Mouse (Mus musculus) thymus, postnatal 10 days (tissue): ENCODE measurements at regions not wholly inside any gene's neighbourhood (a gene's known extent, or its start where the extent isn't known, plus 50 kb on each side); places are given as distances from the start of the nearest gene placed in this dataset.

Source experiments
- DNase-seq, 2 experiments: peaks; one replicate each; pipeline ENCODE4 v3.0.0; 2021; ENCODE audit warnings: low spot score in 2 of 2

DNA sequence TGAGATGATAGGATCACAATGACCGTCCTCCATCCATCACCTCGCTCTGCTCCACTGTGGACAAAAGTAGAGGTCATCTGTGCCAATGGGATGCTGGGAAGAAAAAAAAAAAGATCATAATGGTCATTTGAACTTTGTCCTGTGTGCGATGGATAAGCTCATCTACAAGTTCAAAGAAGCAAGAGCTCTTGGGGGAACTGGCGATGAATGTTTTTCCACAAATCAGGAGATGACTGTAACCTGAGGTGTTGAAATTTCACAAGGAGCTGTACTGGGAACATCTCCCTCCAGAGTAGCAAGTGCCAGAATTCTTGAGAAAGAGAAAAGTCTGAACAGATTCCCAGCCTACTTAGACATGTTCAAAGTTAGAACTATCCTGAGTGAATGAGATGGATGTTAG is 287.0 kb downstream of the Tns3 start:
- DNase-seq = no peak

DNA sequence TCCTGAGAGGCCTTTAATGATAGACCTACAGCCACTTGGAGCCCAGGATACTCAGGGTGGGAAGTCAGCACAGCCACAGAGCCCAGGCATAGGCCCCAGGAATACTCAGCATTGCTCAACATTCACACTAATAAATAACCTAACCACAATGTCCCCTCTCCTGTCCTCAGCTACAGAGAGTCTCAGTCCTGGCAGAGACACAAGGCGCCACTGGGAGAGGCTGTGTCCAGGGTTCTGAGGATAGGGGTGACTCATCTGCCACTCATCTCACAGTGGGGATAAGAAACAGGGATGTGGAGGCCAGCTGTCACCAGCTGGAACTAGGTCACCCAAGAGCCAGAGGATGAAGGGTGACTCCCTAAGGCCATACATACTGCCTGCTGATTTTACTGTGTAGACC is 298.8 kb downstream of the Tns3 start:
- no peak for DNase-seq

DNA sequence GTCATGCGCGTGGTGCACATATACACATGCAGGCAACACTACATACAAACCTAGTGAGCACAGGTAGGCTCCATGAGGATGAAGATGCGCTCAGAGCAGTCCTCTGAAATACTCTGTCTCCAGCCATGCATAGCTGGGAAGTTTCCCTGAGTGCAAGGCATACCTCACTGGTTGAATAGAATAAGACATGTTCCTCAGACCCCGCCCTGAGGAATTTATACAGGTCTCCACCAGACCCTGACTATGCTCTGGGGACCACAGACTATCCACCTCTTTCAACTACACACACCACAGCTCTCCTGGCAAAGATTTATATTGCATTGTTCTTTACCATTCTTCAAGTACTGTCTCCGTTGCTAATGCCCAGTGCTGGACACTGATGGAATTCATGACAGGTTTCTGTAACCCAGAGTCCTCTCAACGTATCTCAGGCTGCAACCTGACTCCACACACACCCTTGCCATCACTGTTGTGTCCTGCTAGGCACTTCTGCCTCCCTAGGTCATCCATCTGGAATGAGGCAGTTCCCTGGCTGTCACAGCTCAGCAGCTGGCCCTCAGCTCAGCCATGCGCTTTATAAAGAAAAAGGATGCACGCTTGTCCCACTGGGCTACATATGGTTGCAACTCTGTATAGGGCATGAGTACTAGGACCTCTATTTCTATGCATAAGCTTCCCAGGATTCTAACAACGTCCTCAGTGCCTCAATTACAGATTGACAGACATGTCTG is 299.5 kb downstream of the Tns3 start:
- DNase-seq = no peak

DNA sequence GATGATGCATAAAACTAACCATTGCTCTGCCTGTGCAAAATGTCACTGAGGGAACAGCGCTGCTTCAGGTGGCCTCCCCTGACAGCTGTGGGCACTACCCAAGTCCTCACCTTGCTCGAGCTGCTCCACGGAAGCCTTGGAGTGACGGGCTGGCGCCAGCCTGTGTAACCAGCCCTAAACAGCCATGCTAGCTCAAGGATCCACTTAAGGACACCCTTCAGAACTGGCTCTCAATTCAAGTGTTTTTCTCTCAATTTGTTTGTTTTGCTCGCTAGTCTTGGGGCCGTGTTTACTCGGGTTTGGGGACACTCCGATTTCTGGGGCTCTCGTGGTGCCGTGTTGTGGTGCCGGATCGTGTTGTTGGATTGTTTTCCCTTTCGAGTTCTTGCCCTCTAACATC is 319.4 kb downstream of the Tns3 start:
- no peak for DNase-seq

DNA sequence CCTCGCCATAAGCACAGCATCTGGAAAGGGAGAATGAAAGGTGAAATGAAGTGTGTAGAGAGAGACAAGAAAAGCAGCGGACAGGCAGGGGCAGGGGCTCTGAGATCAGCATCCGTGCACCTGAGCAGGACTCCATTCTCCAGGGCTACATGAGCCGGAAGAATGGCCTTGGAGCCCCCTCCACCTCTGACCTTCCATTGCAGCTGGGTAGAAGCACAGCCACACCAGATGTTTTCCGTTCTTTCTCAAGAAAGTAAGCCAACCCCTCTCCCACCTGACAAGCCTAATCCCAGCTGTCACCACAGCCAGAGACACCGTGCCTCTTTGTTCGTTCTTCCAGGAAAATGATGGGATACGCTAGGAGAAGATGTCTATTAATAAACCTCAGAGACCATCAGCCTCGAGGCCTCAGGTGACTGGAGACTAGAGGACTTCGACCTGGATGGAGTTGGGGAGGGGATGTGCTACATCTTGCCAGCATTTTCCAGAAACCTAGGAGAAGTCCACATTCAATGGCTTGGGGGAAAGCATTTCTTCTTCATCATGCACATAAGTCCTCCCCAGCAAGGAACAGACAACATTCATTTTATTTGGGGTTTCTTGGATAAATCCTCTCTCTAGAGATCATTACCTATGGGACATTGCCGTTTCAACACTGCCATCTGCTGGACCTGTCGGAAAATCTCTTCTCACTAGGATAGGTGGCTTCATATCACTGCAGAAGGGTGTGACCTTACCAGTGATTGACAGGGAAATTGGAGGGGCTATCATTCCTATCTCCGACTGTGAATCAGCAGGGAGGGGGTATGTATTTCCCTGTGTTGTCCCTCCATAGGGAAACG is 361.8 kb downstream of the Tns3 start:
- no peak for DNase-seq

DNA sequence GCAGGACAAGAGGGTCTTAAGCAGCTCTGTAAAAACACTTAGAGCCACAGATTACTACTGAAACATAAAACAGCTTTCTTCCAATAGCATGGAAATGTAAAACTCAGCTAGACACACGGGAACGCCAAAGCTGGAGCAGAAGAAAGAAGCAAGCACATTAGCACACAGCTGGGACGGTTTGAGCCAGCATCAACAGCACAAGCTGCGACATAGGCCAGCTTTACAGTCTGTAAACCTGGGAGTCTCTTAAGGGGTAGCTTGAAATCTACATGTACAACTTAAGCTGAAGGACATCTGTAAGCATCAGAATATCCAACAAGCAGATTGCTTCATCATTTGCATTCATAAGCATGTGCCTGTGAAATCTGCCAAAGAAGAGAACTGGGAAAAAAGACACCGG is 366.9 kb downstream of the Tns3 start:
- DNase-seq = no peak

DNA sequence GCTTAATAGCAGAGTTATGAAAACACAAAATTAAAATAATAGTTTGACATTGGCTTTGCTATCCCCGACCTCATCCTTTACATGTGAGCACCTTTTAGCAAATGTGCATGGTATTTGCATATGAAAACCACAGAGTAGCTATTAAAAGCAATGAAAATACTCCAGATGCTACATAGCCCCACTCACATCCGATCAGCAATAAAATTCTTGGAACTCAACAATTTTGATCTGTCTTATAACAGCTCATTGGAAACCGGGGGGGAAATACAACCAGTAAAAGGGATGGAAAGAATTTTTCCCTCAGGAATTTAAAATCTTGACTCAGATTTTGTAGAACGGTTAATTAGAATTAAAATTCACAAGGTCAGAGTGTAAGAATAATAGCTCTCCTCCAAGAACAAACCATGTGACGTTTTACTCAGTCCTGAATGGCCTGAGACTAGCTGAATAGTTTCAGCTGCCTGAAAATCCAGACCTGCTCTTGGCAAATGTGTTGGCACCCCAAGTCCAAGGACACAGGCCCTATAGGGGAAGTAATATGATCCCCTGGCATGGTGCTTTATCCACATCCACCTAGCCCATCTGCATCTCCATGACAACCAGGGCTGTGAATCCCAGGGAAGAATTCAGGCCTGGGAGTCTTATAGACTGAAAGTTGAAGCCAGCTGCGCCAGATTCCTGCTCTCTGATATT is 370.9 kb downstream of the Tns3 start:
- DNase-seq = no peak

DNA sequence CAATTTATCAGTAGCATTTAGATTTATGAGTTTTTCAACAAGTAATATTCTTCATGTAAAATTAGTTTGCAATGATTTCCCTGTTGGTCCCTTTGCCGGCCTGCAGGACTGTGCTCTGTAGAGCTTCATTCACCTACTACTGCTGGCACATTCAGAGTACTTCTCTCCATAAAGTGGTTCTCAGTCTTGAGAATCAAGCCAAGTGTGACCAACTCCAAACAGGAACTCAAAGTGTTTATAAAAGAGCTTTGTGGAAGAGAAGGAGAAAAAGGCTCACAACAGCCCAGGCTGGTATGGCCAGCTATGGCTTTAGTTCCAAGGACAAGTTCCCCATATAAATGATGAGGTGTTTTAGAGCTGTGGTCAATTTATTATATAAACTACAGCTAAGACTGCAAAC is 379.1 kb downstream of the Tns3 start:
- no peak for DNase-seq

DNA sequence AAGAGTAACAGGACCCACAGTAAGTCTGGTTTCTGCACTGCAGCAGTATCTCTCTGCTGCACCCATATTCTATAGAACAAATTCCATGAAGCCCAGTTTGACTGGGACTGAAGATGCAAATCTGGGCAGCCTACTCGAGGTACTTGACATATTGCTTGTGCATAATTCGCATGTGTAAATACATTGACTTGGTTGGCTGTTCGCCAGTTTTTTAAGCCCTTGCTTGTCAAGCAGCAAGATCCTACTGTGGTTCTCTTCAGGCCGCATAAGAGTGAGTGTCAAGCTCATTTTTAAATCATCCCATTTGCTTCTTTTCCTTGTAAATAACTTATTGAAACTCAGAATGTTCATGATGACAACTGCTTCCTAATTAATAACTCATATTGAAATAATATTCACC is 389.1 kb downstream of the Tns3 start:
- no peak for DNase-seq

DNA sequence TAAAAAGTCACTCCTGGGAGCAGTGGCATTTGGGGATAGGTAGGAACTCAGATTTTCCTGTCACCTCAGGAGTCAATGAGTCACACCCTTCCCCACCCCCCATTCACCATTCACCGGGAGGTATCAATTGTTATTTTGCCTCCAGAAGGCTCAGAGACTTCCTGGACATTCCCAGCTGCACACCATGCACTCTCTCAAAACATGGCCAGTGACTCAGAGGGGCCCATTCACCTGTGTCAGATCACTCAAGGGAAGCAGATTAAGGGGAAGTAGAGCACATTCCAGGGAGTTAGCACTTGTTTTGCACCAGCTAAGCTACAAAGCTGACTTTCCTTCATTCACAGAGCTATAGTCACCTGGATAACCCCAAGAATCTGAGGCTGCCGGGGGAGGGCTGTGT is 395.2 kb downstream of the Tns3 start:
- DNase-seq = no peak

DNA sequence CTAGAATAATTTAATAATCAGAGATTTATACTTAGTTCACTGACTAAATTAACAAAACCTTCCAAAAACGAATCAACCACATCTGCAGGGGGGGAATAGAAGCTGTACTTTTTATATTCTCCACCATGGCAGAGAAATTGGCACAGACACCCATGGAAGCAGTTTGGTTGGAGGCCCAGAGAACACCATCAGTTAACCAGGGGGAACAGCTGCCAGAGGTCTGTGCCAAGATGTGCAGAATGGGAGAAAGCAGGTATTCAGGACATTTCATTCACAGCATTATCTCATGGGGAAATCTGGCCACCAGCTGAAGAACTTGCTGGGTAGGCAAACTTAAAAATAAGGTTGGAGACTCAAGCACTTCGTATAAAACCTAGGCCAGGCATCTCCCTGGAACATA is 410.3 kb downstream of the Tns3 start:
- no peak for DNase-seq

DNA sequence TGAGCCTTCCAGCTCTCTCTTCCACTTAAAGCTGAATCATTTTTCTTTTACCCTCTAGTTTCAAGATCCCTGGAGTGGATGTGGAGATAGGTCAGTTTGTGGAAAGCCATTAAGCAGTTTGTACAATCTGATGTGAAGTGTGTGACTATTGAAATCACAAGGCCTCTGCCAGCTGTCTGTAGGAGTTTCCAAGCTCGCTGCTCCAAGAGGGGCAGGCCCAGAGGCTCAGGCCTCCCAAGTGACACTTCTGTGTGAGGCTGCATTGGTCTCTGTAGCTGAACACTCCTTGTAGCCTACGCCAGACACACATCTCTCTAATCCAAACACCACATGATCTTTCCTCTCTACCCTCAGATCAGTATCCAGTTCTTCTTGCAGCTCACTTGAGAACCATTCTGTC is 413.0 kb downstream of the Tns3 start:
- no peak for DNase-seq

DNA sequence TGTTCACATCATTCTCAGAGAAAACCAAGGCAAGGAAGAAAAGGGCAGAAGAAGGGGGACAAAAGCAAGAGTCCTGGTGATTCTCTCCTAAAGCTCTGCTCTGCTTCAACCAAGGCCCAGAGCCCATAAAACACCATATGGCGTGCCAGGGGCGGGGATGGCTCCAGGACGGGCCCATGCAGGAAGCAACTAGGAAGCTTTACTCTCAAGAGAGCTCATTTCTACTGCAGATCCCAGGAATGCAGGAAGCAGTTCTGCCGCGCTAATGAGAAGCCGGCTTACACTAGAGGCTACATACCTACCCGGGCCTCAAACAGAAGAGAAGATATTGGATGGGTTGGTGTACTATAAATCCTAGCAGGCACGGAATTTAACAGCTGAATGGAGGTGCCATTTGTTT is 414.9 kb downstream of the Tns3 start:
- no peak for DNase-seq

DNA sequence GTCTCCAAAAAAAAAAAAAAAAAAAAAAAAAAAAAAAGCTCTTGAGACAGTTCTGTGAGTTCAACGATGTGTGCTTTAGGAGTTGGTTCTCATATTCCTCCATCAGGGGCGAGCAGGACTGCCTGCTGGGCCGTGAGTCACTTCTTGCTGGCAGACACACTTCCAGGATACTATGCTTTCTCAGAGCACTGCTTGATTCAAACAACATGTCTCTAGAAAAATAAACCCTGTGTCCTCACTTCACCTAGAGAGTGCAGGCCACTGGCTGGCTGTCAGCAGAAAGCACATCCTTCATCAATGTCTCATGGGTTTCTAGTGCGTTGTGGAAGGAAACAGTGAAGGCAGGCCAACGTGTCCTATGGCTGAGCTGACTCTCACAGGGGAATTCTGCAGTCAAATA is 416.8 kb downstream of the Tns3 start:
- no peak for DNase-seq

DNA sequence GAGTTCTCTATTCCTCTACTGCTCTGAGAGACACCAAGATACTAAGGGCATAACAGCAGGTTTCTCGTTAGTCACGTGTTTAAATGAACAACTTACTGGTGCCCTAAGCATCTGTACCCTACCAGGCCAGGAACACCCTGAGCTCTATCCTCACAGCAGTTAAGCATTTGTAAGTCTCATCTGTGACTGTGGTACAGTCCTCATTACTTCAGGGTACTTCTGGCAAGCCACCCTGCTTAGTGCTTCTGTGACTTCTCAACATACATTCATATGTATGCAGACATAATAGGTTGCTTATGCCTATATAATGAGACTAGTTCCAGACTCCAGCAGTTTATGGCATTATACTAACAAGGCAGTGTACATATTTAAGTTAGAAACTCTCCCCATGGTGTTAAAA is 417.3 kb downstream of the Tns3 start:
- no peak for DNase-seq

DNA sequence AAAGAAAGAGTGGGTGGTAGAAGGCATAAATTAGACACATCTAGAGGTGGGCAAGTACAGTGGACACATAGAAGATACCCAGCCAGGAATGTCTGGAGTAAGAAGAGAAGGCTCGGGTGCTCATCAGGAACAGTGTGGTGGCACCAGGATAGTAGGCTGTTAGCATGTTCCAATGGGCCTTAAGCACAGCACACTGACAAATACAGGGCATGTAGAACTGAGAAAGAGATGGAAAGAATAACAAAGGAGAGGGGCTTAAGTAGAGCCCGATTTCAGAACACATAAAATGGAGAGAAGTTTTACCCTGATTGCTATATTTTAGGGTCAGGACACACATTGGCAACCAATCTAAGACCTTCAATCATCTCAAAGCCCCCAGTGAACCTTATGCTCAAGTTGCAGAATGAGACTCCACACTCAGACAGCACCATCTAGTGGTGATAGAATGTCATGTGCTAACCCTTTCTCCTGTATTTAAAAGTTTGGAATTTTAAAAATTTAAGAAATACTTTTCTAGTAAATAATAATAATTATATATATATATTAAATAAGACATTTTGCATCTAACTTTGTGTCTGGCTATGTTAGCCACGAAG is 418.8 kb downstream of the Tns3 start:
- no peak for DNase-seq

DNA sequence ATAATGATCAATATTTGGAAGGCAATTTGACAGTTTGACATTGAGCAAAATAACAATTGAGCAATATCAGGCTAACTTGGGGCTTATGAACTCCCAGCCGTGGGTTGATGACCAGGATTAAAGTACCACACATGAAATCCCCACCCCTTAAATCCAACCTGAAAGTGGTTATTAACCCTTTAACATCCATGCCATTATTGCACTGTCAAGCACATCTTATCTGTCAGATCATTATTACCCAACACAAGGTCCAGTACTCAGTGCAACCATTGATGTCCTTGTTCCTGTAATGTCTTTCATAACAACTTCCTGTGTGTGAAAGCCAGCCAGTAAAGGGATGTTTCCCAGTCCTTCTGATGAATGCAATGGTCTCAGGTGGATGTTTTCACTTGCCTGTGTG is 425.8 kb downstream of the Tns3 start:
- no peak for DNase-seq

DNA sequence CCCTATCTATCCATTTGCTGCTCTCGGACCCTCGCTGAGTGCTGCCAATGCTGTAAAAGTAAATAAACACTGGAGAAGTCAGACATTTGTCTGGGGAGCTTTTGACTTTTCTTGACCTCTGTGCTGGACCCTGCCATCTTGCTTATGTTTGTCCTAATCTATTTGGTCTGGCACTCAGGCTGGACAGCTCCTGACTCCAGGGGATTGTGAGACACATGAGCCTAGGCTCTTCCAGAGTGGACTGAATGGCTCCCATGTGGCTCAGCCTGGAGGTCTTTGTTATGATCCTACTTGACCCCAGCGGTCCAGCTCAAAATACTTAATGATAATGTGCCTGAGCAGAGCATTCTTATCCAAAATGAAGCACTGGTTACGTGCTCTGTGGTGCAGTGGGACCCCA is 426.8 kb downstream of the Tns3 start:
- DNase-seq = no peak

DNA sequence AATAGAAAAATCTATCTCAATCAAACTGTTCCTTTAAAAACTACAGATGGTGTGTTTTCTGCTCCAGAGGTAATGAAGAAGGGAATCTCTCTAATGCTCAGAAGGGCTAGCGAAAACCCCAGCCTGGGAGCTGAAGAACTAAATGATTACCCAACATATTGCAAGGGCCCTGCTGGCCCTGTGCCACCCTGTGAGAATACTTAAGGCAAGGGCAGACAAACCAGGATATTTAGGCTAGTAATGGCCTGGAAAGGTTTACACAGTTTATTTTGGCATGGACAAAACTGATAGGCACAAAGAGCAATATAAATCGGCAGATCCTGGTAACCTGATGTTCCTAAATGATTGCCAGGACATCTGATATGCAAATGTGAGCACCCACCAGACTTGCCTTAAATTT is 428.3 kb downstream of the Tns3 start:
- no peak for DNase-seq

DNA sequence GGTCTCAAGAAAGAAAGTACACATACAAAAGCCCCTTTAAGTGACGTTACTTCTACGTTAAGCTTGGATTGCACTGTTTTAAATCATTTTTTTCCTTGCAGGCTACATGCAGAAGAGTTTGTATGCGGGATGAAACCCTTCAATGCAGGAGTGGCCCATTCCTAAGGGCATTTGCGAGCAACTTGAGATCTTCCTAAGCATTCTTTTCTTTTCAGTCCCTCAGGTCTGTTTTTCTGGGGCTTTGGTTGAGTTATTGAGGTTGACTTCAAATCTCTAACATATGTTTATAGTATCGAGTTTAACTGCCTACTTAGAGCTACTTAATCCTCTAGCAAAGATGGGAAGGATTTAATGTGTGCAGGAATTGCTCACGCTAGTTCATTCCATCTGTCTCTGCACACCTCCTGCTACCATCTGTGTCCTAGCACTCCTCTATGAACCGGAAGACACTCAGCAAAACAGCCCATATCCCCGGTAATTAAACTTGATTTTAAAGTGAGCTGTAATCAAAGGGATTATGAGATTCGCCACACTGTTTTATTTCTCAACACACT is 431.6 kb downstream of the Tns3 start:
- DNase-seq = no peak

DNA sequence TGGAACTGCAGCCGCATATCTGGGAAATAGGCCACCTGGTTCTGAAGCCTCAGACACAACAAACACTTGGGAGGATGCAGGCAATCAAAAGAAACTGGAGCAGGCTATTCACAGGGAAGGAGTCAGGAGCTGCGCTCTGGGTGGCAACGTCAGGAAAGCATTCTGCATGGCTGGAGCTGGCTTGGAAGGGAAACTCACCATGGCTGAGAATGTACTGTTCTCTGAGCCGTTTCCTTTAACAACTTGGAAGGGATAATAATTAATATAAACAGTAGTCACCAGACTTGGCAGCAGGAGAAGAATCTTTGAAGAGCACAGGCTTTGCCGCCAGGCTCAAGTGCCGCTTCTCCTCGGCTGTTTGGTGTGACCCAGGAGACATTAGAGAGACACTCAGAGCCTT is 434.5 kb downstream of the Tns3 start:
- DNase-seq = no peak

DNA sequence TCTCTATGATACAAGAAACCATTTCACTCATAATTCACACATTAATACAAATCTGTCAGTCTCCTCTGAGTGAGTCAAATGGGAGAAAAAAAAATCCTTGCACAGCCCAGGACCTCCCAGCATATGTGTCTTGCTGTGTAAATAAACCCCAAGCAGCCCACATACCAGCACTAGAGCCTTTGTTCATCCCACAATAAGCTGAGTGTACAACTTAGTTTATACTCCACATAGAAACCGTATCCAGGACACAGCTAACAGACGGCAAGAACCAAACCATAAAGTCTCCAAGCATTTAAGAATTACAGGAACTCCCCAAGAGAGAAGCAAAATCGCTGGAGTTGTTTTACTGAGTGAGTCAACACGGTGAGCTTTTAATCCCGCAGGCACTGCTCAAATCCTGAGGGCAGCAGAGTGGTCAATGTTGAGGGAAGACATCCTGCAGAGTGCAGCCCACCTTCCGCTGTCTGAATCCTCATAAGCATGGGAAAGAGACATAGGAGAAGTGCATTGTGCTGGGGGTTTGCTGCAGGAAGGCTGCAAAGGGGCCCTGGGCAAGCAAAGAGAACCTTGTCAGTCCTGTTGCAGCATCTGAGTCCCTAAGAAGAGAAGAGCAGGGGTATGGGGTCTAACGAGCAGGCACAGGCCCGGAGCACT is 436.4 kb downstream of the Tns3 start:
- DNase-seq = no peak
